Mouse (Mus musculus) regulatory T cell (primary cell): ENCODE results near the gene Lrrc8b.

Experiments used
- in situ Hi-C: fragments of 300-600 bp; cut with MboI, MseI; formaldehyde crosslinking; loops from one replicate; pipeline ENCODE4 v1.15.1; 2025; ENCODE audit warnings: high pct_unique_total_duplicates

Lrrc8b gene

GRCm38 (mm10) chr5:105516290-105516689, 100.7 kb downstream of the Lrrc8b start:
- in situ Hi-C loops: no loop called here

GRCm38 (mm10) chr5:105517992-105518625, 102.5 kb downstream of the Lrrc8b start:
- in situ Hi-C loops: no loop called here

GRCm38 (mm10) chr5:105518626-105519095, 103.1 kb downstream of the Lrrc8b start:
- in situ Hi-C loops: no loop called here

GRCm38 (mm10) chr5:105519096-105519975, 103.8 kb downstream of the Lrrc8b start, which contains the start of gene Lrrc8c:
Gene Lrrc8c, plus strand, starts transcription at chr5:105519388.
- in situ Hi-C loops: no loop called here

GRCm38 (mm10) chr5:105519976-105520300, 104.4 kb downstream of the Lrrc8b start:
- in situ Hi-C loops: loop anchor here (10.0 kb wide), 1 partner anchor 125 kb away; no protein-coding TSS in a partner anchor

GRCm38 (mm10) chr5:105520442-105520965, 104.9 kb downstream of the Lrrc8b start:
- in situ Hi-C loops: loop anchor here (10.0 kb wide), 1 partner anchor 124 kb away; no protein-coding TSS in a partner anchor

- in situ Hi-C loops: loop anchor here (10.0 kb wide), 1 partner anchor 121 kb away; no protein-coding TSS in a partner anchor
These were observed 107.9 kb downstream of the Lrrc8b start for GRCm38 (mm10) chr5:105523452-105523851.

GRCm38 (mm10) chr5:105525004-105525403, 109.4 kb downstream of the Lrrc8b start:
- in situ Hi-C loops: loop anchor here (10.0 kb wide), 1 partner anchor 120 kb away; no protein-coding TSS in a partner anchor

- in situ Hi-C loops: loop anchor here (10.0 kb wide), 1 partner anchor 119 kb away; no protein-coding TSS in a partner anchor
These were observed 110.6 kb downstream of the Lrrc8b start for GRCm38 (mm10) chr5:105526107-105526645.

GRCm38 (mm10) chr5:105526766-105527165, 111.2 kb downstream of the Lrrc8b start:
- in situ Hi-C loops: loop anchor here (10.0 kb wide), 1 partner anchor 118 kb away; no protein-coding TSS in a partner anchor

- in situ Hi-C loops: loop anchor here (10.0 kb wide), 1 partner anchor 117 kb away; no protein-coding TSS in a partner anchor
These were observed 112.1 kb downstream of the Lrrc8b start for GRCm38 (mm10) chr5:105527477-105528331.

- in situ Hi-C loops: no loop called here
These were observed 115.0 kb downstream of the Lrrc8b start for GRCm38 (mm10) chr5:105530576-105530975.

GRCm38 (mm10) chr5:105535186-105535585, 119.6 kb downstream of the Lrrc8b start:
- in situ Hi-C loops: no loop called here

GRCm38 (mm10) chr5:105536172-105536571, 120.6 kb downstream of the Lrrc8b start:
- in situ Hi-C loops: no loop called here

GRCm38 (mm10) chr5:105537101-105537723, 121.6 kb downstream of the Lrrc8b start:
- in situ Hi-C loops: no loop called here
